Mouse (Mus musculus): ENCODE results near the gene Gm20721. TPM values are rescaled to one million over a fixed set of nuclear protein-coding genes. Genes with fewer than 3 reads are reported as not detected.

The Gm20721 gene
- polyA plus RNA-seq, 1 experiment, result 0.40 TPM

DNA sequence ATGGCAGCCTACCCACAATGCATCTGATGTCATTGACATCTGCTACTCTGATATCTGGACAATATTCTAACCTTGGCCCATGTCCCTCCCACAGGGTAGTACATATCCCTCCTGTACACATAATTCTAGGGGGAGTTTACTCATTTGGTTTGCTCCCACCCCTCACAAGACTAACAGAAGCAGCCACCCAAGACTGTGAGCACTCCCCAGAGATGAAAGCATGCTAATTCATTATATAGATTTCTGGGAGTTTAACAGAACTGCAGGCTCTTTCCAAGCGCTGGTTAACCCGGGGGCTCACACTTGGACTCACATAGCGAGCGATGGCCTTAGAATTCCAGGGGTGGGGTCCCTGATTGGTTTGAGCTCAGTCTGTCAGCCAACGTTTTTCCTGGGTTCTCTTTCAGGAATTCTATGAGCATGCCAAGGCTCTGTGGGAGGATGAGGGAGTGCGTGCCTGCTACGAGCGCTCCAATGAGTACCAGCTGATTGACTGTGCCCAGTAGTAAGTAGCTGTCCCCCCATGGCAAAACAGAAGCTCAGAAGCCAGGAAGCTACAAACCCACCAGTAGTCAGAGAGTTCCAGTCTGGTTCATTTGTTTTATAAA, 3.6 kb downstream of the Gm20721 start:
- H3K9me3 ChIP-seq (replicated peaks; ENCODE audit: control insufficient read depth, insufficient read depth, low read length, poor library complexity, severe bottlenecking), result peaks cover 14% of the 10 kb centered on the region
- no peak for TF ChIP-seq POLR2A (IDR thresholded peaks at IDR 0.05; ENCODE audit: insufficient read depth, low read length)
- no peak for TF ChIP-seq CTCF (IDR thresholded peaks at IDR 0.05; ENCODE audit: low read depth, low read length)
- TF ChIP-seq EP300 (IDR thresholded peaks at IDR 0.05; ENCODE audit: insufficient read depth, low read depth, low read length), result no peak
- H3K27ac ChIP-seq (ENCODE audit: insufficient read depth, low read length), result no peak overlapping the region
- H3K9ac ChIP-seq (ENCODE audit: low read depth, poor library complexity, severe bottlenecking), result no peak overlapping the region
- peaks cover 17% of the 10 kb centered on the region for H3K36me3 ChIP-seq (ENCODE audit: control insufficient read depth, insufficient read depth, low read length, poor library complexity, severe bottlenecking)
- no peaks in the 10 kb centered on the region for H3K4me1 ChIP-seq (ENCODE audit: control insufficient read depth, insufficient read depth, low read length)
- H3K27me3 ChIP-seq (ENCODE audit: control insufficient read depth, insufficient read depth, low read length, poor library complexity, severe bottlenecking), result no peaks in the 10 kb centered on the region
- no peak overlapping the region for H3K4me3 ChIP-seq (ENCODE audit: low read depth, low read length)

- peaks cover 10% of the 10 kb centered on the region for H3K9me3 ChIP-seq (replicated peaks; ENCODE audit: control insufficient read depth, insufficient read depth, low read length, poor library complexity, severe bottlenecking)
- no peaks in the 10 kb centered on the region for H3K27me3 ChIP-seq (ENCODE audit: control insufficient read depth, insufficient read depth, low read length, poor library complexity, severe bottlenecking)
- H3K36me3 ChIP-seq (ENCODE audit: control insufficient read depth, insufficient read depth, low read length, poor library complexity, severe bottlenecking), result peaks cover 14% of the 10 kb centered on the region
- no peaks in the 10 kb centered on the region for H3K4me1 ChIP-seq (ENCODE audit: control insufficient read depth, insufficient read depth, low read length)
- no peak overlapping the region for H3K9ac ChIP-seq (ENCODE audit: low read depth, poor library complexity, severe bottlenecking)
- H3K4me3 ChIP-seq (ENCODE audit: low read depth, low read length), result no peak overlapping the region
- H3K27ac ChIP-seq (ENCODE audit: insufficient read depth, low read length), result no peak overlapping the region
- TF ChIP-seq EP300 (IDR thresholded peaks at IDR 0.05; ENCODE audit: insufficient read depth, low read depth, low read length), result no peak
- TF ChIP-seq POLR2A (IDR thresholded peaks at IDR 0.05; ENCODE audit: insufficient read depth, low read length), result no peak
- TF ChIP-seq CTCF (IDR thresholded peaks at IDR 0.05; ENCODE audit: low read depth, low read length), result no peak
Measured at GRCm38 (mm10) chr2:174340893-174341580, 5.5 kb downstream of the Gm20721 start.

GRCm38 (mm10) chr2:174340229-174340892, 6.2 kb downstream of the Gm20721 start:
- Histone ChIP-seq H3K4me1 (ENCODE audit: control insufficient read depth, insufficient read depth, low read length) (no peaks in the 10 kb centered on the region), H3K27ac (ENCODE audit: insufficient read depth, low read length) (no peak overlapping the region), H3K9me3 (replicated peaks; ENCODE audit: control insufficient read depth, insufficient read depth, low read length, poor library complexity, severe bottlenecking) (peaks cover 9% of the 10 kb centered on the region), H3K9ac (ENCODE audit: low read depth, poor library complexity, severe bottlenecking) (no peak overlapping the region), H3K36me3 (ENCODE audit: control insufficient read depth, insufficient read depth, low read length, poor library complexity, severe bottlenecking) (peaks cover 7% of the 10 kb centered on the region), H3K27me3 (ENCODE audit: control insufficient read depth, insufficient read depth, low read length, poor library complexity, severe bottlenecking) (no peaks in the 10 kb centered on the region), H3K4me3 (ENCODE audit: low read depth, low read length) (no peak overlapping the region)
- TF ChIP-seq CTCF (IDR thresholded peaks at IDR 0.05; ENCODE audit: low read depth, low read length) (no peak), EP300 (IDR thresholded peaks at IDR 0.05; ENCODE audit: insufficient read depth, low read depth, low read length) (no peak), POLR2A (IDR thresholded peaks at IDR 0.05; ENCODE audit: insufficient read depth, low read length) (no peak)

DNA sequence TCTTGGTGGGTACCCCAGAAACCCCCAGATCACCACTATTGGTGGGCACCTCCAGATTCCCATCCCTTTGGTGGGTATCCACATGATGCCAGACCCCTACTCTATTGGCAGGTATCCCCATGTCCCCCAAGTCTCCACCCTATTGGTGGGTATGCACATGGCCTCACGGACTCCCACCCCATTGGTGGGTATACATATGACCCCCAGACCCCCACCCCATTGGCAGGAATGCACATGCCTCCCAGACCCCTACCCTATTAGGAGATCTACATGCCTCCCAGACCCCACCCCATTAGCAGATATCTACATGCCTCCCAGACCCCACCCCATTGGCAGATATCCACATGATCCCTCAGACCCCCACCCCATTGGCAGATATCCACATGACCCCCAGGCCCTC, 6.8 kb downstream of the Gm20721 start:
- H3K4me3 ChIP-seq (ENCODE audit: low read depth, low read length), result no peak overlapping the region
- peaks cover 6% of the 10 kb centered on the region for H3K36me3 ChIP-seq (ENCODE audit: control insufficient read depth, insufficient read depth, low read length, poor library complexity, severe bottlenecking)
- no peaks in the 10 kb centered on the region for H3K4me1 ChIP-seq (ENCODE audit: control insufficient read depth, insufficient read depth, low read length)
- H3K9me3 ChIP-seq (replicated peaks; ENCODE audit: control insufficient read depth, insufficient read depth, low read length, poor library complexity, severe bottlenecking), result peaks cover 9% of the 10 kb centered on the region
- no peaks in the 10 kb centered on the region for H3K27me3 ChIP-seq (ENCODE audit: control insufficient read depth, insufficient read depth, low read length, poor library complexity, severe bottlenecking)
- TF ChIP-seq CTCF (IDR thresholded peaks at IDR 0.05; ENCODE audit: low read depth, low read length), result no peak
- H3K27ac ChIP-seq (ENCODE audit: insufficient read depth, low read length), result no peak overlapping the region
- no peak overlapping the region for H3K9ac ChIP-seq (ENCODE audit: low read depth, poor library complexity, severe bottlenecking)

- Histone ChIP-seq H3K9me3 (replicated peaks; ENCODE audit: control insufficient read depth, insufficient read depth, low read length, poor library complexity, severe bottlenecking) (peaks cover 9% of the 10 kb centered on the region), H3K4me3 (ENCODE audit: low read depth, low read length) (no peak overlapping the region), H3K27ac (ENCODE audit: insufficient read depth, low read length) (no peak overlapping the region), H3K27me3 (ENCODE audit: control insufficient read depth, insufficient read depth, low read length, poor library complexity, severe bottlenecking) (no peaks in the 10 kb centered on the region), H3K36me3 (ENCODE audit: control insufficient read depth, insufficient read depth, low read length, poor library complexity, severe bottlenecking) (0 out of 2 replicates have a peak, but pooled peaks cover 3% of the 10 kb centered on the region), H3K9ac (ENCODE audit: low read depth, poor library complexity, severe bottlenecking) (no peak overlapping the region), H3K4me1 (ENCODE audit: control insufficient read depth, insufficient read depth, low read length) (peaks cover 1% of the 10 kb centered on the region)
- no peak for TF ChIP-seq POLR2A (IDR thresholded peaks at IDR 0.05; ENCODE audit: insufficient read depth, low read length)
- no peak for TF ChIP-seq CTCF (IDR thresholded peaks at IDR 0.05; ENCODE audit: low read depth, low read length)
- TF ChIP-seq EP300 (IDR thresholded peaks at IDR 0.05; ENCODE audit: insufficient read depth, low read depth, low read length), result no peak
Measured at GRCm38 (mm10) chr2:174337275-174337674, 9.2 kb downstream of the Gm20721 start.

DNA sequence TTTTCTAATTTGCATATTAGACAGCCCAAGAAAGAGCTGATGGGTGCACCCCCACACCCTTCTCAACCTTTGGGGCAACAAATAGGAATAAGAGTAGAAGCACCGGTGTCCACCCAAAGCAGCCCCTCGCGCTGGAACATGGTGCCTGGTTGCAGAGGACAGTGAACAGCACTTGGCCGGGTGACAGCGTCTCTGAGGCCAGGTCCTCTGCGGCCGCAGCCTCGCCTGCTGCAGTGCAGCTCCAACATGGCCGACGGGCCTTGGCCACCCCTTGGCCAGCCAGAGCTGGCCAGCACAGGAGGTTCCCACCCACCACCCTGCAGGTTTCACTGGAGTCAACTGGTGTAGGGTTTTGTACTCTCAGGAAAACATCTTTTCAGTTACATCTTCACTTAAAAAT, 12.1 kb downstream of the Gm20721 start:
- 0 out of 2 replicates have a peak, but pooled peaks cover 3% of the 10 kb centered on the region for H3K36me3 ChIP-seq (ENCODE audit: control insufficient read depth, insufficient read depth, low read length, poor library complexity, severe bottlenecking)
- H3K9me3 ChIP-seq (replicated peaks; ENCODE audit: control insufficient read depth, insufficient read depth, low read length, poor library complexity, severe bottlenecking), result peaks cover 9% of the 10 kb centered on the region
- H3K4me1 ChIP-seq (ENCODE audit: control insufficient read depth, insufficient read depth, low read length), result peaks cover 1% of the 10 kb centered on the region
- TF ChIP-seq EP300 (IDR thresholded peaks at IDR 0.05; ENCODE audit: insufficient read depth, low read depth, low read length) (no peak), POLR2A (IDR thresholded peaks at IDR 0.05; ENCODE audit: insufficient read depth, low read length) (no peak), CTCF (IDR thresholded peaks at IDR 0.05; ENCODE audit: low read depth, low read length) (no peak)
- no peaks in the 10 kb centered on the region for H3K27me3 ChIP-seq (ENCODE audit: control insufficient read depth, insufficient read depth, low read length, poor library complexity, severe bottlenecking)
- H3K9ac ChIP-seq (ENCODE audit: low read depth, poor library complexity, severe bottlenecking), result no peak overlapping the region
- H3K27ac ChIP-seq (ENCODE audit: insufficient read depth, low read length), result no peak overlapping the region
- H3K4me3 ChIP-seq (ENCODE audit: low read depth, low read length), result no peak overlapping the region

All from ES-Bruce4 (cell line).